Mouse (Mus musculus) left cerebral cortex, adult 8-10 months (tissue): ENCODE results near the gene Papss1. TPM values are rescaled to one million over a fixed set of nuclear protein-coding genes. Genes with fewer than 3 reads are reported as not detected.
"Not testable (repeated sequence)": the region's sequence is repeated elsewhere in the genome, so short reads cannot be mapped to it uniquely, and the experiment has no call there.

Experiments
- DNase-seq, 2 experiments: peaks; one replicate each; pipeline ENCODE4 v3.0.0; 2022; ENCODE audit warnings: low spot score in 2 of 2
- total RNA-seq, 4 experiments: library from RNA; stranded (reverse); gene quantifications; 2 replicates each; pipeline ENCODE4 v1.2.4; 2022

The Papss1 gene
- 10 to 100 TPM; 63.5 to 71.4 (median 66.6) TPM for total RNA-seq

DNA sequence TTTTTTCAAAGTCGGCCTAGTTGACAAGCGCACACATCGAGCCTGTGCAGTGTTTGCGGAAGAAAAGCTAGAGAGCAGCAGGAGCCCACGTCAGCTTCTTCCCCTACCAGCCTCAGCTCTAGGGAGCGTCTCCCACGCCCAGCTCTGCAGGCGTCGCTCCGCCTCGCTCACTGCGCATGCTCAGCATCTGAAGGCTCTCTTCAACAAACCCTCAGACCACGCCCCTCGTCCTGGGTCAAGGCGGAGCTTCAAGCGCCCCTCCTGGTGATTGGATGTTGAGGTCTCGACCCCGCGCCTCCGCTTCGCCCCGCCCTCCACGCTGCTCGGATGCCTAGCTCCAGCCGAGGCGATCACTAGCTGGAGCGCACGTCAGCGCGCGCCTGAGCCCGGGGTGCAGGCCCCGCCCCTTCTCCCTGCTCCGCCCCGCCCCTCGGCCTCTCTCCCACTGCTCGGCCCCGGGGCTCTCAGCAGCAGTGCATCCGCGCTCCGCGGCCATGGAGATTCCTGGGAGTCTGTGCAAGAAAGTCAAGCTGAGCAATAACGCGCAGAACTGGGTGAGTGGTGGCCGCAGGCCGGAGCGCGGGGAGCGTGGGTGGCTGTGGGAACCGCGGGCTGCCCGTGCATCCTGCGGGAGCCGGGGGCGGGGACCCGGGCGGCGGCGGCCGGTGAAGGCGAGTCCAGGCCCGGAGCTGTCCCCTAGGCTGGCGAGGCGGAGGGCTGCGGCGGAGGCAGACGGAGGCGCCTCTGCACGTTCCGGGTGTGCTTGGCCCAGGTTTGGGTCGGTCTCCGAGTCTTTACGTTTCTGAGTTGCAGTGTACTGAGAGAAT lies at the start of gene Papss1:
Papss1 (plus strand) TSS at position 339 of the 827 bp plus-strand sequence.
- DNase-seq, result peak; percentile 95 to 100

DNA sequence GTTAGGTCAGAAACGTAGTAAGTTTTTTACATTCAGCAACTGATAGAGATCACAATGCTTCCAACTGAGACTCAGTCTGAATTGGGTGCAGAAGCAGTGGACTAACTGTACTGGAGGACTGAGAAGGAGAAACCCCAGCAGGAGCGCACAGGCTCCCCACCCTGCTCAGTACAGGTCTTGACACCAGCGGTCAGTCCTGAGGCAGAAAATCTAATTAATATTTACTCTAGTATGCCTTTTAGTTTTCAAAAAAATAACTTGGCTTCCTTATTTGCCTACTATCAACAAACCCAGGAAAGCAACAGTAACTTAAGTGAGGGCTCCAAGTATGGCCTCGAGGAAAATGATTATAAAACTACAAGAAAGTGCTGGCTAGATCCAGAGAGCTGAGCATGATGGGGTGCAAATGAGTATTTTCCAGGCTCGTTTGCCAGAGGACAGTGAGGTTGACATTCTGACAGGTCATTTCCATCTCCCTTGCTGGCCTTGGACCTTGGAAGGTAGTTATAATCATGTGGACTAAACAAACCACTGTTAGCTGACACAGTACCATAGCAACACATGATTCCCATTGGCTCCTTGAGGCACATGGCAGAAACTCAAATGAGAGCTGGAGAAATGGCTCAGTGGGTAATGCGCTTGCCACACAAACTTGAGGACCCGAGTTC lies 48.1 kb upstream of the Papss1 start:
- no peak for DNase-seq

DNA sequence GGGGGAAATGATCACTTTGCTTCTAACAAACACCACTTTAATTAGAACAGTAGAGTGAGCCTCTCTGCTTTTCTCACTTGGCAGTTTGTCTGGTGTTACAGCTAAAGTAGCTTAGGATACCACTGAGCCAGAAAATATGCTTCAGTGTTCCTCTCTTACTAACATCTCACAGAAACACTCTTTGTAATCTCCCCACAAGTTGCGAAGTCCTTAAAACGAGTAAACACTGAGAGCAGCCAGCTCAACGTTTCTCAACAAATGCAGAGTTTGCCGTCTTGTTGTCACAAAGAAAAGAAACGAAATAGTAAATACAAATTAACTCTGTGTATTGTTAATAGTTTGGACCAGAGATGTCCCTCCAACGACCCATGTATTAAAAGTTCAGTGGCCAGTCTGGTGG lies 46.8 kb upstream of the Papss1 start:
- no peak for DNase-seq

DNA sequence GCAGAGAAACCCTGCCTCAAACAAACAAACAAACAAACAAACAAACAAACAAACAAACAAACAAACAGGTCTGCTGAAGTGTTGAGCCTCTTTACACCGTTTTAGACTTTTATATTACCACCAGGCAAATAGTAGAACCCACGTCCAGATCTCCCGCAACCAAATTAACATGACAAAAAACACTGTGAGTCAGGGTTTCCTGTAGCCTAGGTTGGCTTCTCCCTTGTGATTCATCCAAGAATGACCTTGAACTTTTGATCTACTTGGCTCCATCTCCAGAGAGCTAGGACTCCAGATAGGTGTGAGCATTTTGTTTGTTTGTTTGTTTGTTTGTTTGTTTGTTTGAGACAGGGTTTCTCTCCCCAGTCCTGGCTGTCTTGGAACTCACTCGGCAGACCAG lies 43.4 kb upstream of the Papss1 start:
- no peak for DNase-seq

DNA sequence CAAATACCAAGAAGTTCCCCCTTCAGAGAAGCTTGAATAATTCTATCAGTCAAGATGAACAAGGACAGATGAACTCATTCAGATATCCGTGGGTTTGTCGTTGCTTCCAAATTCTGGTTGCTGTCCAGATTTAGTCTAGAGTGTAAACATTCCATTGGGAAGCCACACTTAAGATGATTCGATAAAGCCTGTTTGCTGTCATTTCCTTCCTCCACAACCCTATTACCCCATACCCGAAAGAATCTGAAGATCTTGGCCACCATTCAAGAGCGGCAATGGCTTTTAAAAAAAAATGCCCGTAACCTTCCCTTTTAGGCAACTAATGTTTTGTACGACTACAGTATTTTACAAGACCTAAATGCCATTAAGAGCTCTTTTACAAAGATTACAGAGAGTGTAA lies 42.3 kb upstream of the Papss1 start:
- no peak for DNase-seq

DNA sequence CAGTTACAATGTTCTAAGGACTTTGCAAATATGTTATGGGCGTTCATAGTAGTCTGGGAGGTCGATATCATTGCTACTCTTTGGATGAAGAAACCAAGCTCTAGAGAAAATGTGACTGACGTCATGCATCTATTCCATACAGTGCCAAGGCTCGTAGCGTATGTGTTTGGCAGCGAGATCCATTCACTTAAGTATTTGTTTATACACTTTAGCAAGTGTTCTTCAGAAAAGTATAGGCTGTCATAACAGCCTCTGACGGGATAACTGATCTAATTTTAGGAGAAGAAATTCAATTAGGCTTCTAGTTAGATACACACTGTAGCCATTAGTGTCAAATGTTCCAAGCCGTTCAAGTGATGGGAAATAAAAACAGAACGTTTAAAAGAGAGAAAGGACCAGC lies 40.8 kb upstream of the Papss1 start:
- no peak for DNase-seq

DNA sequence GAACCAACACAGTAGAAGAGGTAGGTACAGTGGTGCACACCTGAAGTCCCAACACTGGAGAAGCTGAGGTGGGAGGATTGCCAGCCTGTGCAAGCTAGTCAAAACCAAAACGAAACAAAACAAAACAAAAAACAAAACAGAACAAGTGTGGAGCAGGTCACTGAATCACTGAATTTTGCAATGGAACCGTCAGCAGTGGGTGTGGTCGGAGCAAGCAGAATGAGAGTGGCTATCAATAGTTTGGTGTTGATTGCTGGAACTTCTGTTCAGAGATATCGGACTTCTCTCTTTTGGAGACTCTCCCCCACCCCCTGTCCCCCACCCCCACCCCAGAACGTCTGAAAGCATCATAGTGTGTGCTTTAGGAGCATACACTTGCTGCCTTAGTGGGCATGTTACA lies 40.4 kb upstream of the Papss1 start:
- no peak for DNase-seq

DNA sequence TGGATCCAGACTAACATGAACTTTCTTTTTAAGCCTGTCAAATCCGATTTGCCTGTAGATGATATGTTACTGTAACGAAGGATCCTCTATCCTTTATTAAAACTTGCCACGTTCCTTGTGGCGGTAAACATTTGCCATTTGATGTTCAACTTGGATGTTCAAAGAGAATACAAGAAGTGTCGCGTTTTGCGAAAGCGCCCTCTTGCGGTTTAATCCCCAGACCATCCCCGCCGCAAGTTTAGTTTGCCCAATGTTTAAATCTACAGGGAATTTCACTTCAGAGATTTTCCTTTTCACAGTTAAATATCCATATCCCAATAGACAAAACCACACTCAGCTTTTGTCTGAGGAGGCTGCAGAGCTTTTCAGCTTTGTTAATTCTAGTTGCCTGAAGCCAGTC lies 39.8 kb upstream of the Papss1 start:
- peak in 1 of 2 experiments; percentile 21 for DNase-seq

DNA sequence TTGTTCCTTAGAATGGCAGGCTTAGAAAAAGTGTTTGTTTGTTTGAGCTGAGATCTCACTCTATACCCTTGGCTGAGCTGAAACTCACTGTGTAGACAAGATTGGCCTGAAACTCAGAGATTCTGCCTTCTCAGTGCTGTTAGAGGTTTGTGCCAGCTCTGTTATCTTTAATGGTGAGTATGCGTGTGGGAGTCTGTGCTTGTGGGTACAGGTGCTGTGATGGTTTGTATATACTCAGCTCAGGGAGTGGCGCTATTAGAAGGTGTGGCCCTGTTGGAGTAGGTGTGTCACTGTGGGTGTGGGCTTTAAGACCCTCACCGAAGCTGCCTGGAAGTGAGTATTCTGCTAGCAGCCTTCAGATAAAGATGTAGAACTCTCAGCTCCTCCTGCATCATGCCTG lies 39.3 kb upstream of the Papss1 start:
- no peak for DNase-seq

DNA sequence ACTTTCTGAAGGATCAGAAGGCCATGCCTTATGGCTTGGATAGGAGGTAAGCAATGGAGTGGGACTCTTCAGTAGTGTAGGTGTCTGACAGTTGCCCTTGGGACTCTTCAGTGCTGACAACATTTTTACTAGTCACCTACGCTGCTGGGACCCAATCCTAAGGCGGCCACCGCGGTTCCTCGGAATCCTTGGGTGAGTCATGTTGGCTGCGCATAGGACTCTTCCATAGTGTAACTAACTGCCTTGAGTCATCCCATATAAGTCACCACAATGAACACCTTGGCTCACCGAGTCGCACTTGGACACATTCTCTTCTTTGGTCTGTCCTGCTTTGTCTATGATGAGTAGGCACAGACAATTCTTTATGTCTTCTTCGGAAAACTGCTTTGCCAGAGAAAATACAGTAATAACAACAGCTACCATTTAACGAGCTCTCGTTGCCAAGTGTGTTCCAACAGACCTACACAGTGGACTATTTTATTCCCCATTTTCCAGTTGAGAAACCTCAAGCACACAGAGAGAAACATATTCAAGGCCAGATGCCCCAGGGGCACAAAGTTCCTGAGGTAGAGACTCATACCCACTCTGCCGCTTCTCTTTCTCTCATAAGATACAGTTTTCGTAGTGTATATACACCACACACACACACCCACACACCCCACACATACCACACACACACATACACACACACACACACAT lies 23.2 kb upstream of the Papss1 start:
- DNase-seq, result no peak

DNA sequence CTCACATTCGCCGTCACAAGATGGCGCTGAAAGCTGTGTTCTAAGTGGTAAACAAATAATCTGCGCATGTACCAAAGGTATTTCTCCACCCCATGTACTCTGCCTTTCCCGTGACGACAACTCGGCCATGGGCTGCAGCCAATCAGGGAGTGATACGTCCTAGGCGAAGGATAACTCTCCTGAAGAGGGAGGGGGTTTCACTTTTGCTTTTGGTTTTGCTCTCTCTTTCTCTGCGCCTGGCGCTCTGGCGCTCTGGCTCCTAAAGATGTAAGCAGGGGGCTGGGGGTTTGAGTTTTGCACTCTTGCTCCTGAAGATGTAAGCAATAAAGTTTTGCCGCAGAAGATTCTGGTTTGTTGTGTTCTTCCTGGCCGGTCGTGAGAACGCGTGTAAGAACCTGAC lies 17.0 kb upstream of the Papss1 start:
- not testable (repeated sequence) for DNase-seq

DNA sequence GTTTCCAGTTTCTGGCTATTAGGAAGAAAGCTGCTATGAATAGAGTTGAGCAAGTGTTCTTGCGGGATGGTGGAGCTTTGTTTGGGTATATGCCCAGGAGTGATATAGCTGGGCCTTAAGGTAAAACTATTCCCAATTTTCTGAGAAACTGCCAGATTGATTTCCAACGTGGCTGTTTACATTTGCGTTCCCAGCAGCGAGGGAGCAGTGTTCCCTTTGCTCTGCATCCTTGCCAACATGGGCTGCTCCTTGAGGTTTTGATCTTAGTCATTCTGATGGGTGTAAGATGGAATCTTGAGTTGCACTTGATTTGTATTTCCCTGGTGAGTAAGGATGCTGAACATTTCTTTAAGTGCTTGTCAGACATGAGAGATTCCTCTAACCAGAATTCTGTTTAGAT lies 14.5 kb upstream of the Papss1 start:
- no peak for DNase-seq

DNA sequence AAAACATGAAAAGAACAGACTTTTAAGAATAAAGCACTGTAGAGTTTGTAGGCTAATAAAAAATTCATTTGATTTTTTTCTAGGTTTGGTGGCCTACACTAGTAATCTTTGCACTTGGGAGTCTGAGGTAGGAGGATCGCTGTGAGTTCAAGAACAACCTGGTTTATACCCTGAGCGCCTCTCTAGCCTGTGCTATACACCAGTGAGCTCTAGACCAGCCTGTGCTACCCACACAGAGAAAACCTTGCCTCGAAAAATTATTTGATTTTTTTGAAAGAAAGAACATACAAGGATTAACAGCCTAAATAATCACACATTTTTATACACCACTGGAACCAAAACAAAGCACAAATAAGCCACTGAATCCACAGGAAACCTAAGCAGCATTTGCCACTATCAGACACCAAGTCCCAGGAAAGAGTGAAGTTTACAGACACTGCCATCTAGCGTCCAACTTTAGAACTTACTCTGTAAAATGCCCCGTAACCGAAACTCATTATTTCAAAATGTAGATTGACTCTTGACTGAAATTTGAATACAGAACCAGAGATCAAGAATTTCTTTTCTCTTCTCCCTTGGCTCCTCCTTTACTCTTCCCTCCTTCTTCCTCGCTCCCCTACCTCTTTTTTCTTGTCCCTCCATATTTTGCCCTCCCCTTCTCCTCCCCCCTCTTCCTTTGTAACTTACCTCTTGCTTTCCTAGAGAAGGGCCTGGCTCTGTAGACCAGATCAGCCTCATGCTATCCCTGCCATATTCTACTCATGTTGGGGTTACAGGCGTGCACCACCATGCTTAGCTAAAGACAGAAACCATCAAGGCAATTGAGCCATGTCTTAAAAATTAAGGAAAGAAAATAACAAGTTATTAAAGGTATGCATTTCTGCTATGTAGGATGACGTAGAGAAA lies 12.0 kb upstream of the Papss1 start:
- no peak for DNase-seq

DNA sequence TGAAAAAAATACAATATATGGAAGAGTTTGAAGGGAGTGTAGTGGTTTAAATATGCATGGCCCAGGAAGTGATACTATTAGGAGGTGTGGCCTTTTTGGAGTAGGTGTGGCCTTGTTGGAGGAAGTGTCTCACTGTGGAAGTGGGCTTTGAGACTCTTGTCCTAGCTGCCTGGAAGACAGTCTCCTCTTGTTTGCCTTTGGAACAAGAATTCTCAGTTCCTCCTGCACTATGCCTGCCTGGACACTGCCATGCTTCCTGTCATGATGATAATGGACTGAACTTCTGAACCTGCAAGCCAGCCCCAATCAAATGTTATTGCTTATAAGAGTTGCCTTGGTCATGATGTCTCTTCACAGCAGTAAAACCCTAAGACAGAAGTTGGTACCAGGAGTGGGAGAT lies 8.8 kb upstream of the Papss1 start:
- DNase-seq, result no peak

DNA sequence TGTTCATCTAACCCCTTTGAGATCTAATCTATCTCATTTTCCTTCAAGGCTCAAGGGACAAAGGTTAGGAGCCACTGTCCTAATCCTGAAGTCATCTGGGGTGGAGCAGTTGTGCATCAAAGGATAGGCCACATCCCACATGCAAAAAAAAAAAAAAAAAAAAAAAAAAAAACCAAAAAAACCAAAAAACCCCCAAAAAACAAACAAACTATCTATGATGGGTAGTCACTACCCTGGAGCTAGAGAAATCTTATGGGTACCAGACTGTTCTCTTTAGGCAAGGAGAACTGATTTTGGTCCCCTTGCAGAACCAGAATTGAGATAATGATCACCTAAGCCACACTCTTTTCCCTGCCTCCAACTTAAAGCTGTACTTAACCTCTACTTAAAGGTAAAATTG lies 3.0 kb upstream of the Papss1 start:
- no peak for DNase-seq

DNA sequence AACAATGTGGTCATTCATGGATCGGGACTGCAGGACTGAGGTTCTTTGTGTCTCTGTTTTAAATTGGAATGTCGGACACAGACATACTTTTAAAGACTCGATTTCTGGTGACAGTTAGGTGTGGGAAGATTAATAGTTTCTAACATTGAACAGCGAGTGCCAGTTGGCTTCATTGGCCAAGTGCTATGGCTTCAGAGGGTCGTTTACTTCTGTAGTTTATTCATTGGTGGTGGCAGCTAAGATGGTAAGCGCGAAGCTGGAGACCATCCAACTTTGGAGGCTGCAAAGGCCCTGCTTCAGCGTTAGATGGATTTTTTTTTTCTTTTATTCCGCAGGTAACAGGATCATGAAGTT lies 666 bp downstream of the Papss1 start:
- no peak for DNase-seq

DNA sequence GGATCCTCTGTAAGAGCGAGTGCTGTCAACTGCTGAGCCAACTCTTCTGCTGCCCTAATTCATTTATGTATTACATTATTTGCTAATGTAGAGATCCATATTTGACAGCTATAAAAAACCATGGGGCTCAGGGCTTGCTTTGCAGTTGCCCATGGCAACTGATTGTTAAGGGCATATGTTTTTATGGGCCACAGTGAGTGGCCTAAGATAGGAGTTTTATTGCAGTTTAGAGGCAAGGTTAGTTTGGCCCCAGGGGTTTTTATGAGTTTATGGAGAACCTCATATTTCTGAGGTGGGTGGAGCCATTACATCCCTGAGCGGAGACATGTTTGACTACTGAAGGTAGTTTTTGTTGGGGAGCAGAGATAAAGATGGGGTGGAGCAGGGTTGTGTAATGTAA lies 1.7 kb downstream of the Papss1 start:
- no peak for DNase-seq

DNA sequence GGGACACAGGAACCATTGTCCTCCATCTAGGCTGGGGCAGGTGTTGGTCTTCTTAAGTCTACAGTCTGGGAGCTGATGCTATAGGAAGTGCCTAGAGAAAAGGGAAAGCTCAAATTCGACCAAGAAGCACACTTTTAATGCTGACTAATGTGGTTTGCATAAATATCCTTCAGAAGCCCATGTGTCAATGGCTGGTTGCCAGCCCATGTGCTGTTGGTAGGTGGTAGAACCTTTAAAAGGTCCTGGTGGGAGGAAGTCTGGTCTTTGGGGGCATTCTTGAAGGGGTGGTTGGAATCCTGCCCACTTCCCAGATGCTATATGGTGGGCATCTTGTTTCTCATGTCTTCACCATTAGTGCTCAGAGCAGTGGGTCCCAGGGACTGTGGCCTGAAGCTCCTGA lies 5.9 kb downstream of the Papss1 start:
- no peak for DNase-seq

DNA sequence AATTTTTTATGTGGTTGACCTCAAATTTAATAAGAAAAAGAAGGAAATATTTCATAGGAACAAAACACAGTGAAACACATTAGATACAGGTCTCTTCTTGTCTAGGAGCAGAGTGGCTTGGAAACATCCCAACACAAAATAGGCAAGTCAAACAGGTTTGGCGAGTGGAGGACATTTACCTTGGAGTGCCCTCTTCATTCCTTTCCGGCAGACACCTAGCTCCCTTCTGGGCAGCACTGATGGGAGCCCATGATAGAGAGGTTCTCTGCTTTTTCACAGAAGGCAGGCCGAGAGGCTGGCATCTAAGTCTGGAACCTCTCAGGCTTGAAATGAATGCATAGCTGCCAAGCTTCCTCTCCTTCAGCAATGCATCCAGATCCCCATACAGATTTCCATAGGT lies 9.0 kb downstream of the Papss1 start:
- DNase-seq, result no peak

DNA sequence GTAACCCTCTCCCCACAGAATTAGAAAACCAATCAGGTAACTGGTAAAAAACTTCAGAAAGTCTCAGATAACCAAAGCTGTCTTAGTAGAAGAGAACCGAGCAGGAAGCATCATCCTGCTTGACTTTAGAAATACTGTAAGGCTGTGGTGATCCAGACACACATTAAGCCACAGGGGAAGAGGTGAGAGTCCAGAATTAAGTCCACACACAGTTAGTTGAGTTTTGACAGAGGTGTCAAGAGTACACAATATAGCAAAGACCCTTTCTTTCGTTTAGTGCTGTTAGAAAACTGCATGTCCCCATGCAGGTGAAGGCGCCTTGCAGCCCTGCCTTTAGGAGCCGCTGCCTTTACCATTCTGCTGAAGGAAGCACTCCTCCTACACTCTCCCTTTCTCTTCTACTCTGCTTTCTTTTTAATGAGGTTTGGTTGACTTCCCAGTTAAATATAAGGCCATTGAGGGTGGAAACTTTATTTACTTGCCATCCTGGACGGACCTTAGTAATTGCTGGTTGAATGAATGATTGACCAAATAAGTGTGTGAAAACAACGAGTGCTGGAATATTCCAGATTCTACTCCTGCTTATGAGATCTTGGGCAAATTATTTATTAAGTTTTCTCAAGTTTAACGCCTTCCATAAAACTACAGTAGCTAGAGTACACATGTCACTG lies 14.0 kb downstream of the Papss1 start:
- DNase-seq, result no peak

DNA sequence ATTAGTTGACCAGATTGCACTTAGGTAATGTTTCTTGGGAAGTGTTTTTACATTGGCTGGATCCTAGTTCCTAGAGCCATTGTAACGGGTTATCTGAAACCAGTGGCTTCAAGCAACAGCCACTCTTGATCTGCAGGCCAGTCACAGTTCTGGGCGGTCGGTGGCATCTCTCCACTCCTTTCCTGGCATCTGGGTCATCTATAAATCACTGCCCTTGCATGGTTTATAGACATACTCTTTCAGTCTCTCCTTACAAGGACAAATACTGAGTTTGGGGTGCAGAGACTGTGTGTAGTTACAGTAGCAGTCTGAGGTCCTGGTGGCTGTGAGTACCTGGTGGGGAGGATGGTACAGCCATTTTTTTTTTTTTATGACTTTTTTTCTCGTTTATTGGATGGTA lies 15.5 kb downstream of the Papss1 start:
- DNase-seq, result no peak
